Mouse (Mus musculus) naive thymus-derived CD4-positive, alpha-beta T cell, adult 2 months (primary cell): ENCODE data around the gene Ralb.

Experiments used
- DNase-seq: peaks from one replicate; pipeline ENCODE4 v3.0.0-alpha.2; 2011; ENCODE audit warnings: low read depth

Gene Ralb

GRCm38 (mm10) chr1:119492505-119492904 is 12.1 kb downstream of the Ralb start:
- no peak for DNase-seq

GRCm38 (mm10) chr1:119492097-119492496 is 12.5 kb downstream of the Ralb start:
- peak; percentile 40 for DNase-seq

GRCm38 (mm10) chr1:119490765-119491164 is 13.8 kb downstream of the Ralb start:
- no peak for DNase-seq

- DNase-seq = no peak
Measured at GRCm38 (mm10) chr1:119487917-119488590, 16.5 kb downstream of the Ralb start.

GRCm38 (mm10) chr1:119485825-119486224 is 18.8 kb downstream of the Ralb start:
- DNase-seq = no peak

- peak; percentile 23 for DNase-seq
Measured at GRCm38 (mm10) chr1:119484457-119484856, 20.1 kb downstream of the Ralb start.

- peak; percentile 42 for DNase-seq
Measured at GRCm38 (mm10) chr1:119482891-119483290, 21.7 kb downstream of the Ralb start.

GRCm38 (mm10) chr1:119481205-119481932 is 23.2 kb downstream of the Ralb start:
- DNase-seq = peak; percentile 24

- DNase-seq = no peak
Measured at GRCm38 (mm10) chr1:119480678-119481077, 23.9 kb downstream of the Ralb start.

GRCm38 (mm10) chr1:119479641-119480040 is 25.0 kb downstream of the Ralb start:
- no peak for DNase-seq

- DNase-seq = peak; percentile 53
Measured at GRCm38 (mm10) chr1:119476905-119477353, 27.7 kb downstream of the Ralb start.

GRCm38 (mm10) chr1:119474671-119475070 is 29.9 kb downstream of the Ralb start:
- no peak for DNase-seq

- DNase-seq = no peak
Measured at GRCm38 (mm10) chr1:119472648-119473047, 31.9 kb downstream of the Ralb start.

- DNase-seq = no peak
Measured at GRCm38 (mm10) chr1:119471793-119472396, 32.7 kb downstream of the Ralb start.

- peak; percentile 55 for DNase-seq
Measured at GRCm38 (mm10) chr1:119463386-119463785, 41.2 kb downstream of the Ralb start.

GRCm38 (mm10) chr1:119460062-119460461 is 44.5 kb downstream of the Ralb start:
- DNase-seq = no peak

GRCm38 (mm10) chr1:119457993-119458605 is 46.5 kb downstream of the Ralb start:
- peak; percentile 72 for DNase-seq

- DNase-seq = peak; percentile 37
Measured at GRCm38 (mm10) chr1:119457528-119457855, 47.1 kb downstream of the Ralb start.

GRCm38 (mm10) chr1:119456671-119457527 is 47.7 kb downstream of the Ralb start:
- DNase-seq = no peak

- DNase-seq = no peak
Measured at GRCm38 (mm10) chr1:119453731-119454130, 50.9 kb downstream of the Ralb start.

- DNase-seq = no peak
Measured at GRCm38 (mm10) chr1:119451417-119451816, 53.2 kb downstream of the Ralb start.
